Mouse (Mus musculus) limb, embryonic 14.5 days (tissue): ENCODE data around the gene Ppard. TPM values are rescaled to one million over a fixed set of nuclear protein-coding genes. Genes with fewer than 3 reads are reported as not detected.
A peak's percentile ranks its signal among the peaks of the same experiment; 100 is the strongest.

Experiments
- ATAC-seq: fragments of 200-750 bp; cut with Nextera tagmentation; 2 replicates; pipeline ENCODE4 v1.8.0; 2017; ENCODE audit warnings: low read depth, moderate number of reproducible peaks, moderate TSS enrichment; ENCODE audit not compliant: low FRiP score
- DNase-seq: peaks from one replicate; pipeline ENCODE4 v3.0.0-alpha.2; 2015; ENCODE audit warnings: low spot score
- H3K27ac ChIP-seq: fragments of 300-500 bp; sonication (generic); replicated peaks from 2 replicates; pipeline ENCODE4 v1.5.1; 2014; ENCODE audit warnings: low read depth, mild to moderate bottlenecking, low read length, moderate library complexity, mixed read lengths
- H3K27me3 ChIP-seq: fragments of 300-500 bp; sonication (generic); 2 replicates; pipeline ENCODE4 v1.6.1; 2014; ENCODE audit warnings: low read length, mixed read lengths; ENCODE audit not compliant: control insufficient read depth, insufficient read depth
- H3K36me3 ChIP-seq: fragments of 300-500 bp; sonication (generic); 2 replicates; pipeline ENCODE4 v1.6.1; 2014; ENCODE audit warnings: mild to moderate bottlenecking, low read length, moderate library complexity, mixed read lengths; ENCODE audit not compliant: control insufficient read depth, insufficient read depth
- H3K4me1 ChIP-seq: fragments of 300-500 bp; sonication (generic); 2 replicates; pipeline ENCODE4 v1.6.1; 2014; ENCODE audit warnings: antibody characterized with exemption, low read length, mixed read lengths; ENCODE audit not compliant: control insufficient read depth, insufficient read depth
- H3K4me2 ChIP-seq: fragments of 300-500 bp; sonication (generic); replicated peaks from 2 replicates; pipeline ENCODE4 v1.6.1; 2014; ENCODE audit warnings: low read depth, mild to moderate bottlenecking, low read length, moderate library complexity; ENCODE audit not compliant: severe bottlenecking
- H3K4me3 ChIP-seq: fragments of 300-500 bp; sonication (generic); replicated peaks from 2 replicates; pipeline ENCODE4 v1.5.1; 2014; ENCODE audit warnings: low read length
- H3K9ac ChIP-seq: fragments of 300-500 bp; sonication (generic); 2 replicates; pipeline ENCODE4 v1.6.1; 2014; ENCODE audit warnings: mild to moderate bottlenecking, low read depth, low read length, moderate library complexity; ENCODE audit not compliant: severe bottlenecking
- H3K9me3 ChIP-seq: fragments of 300-500 bp; sonication (generic); 2 replicates; pipeline ENCODE4 v1.6.1; 2016; ENCODE audit warnings: low read length; ENCODE audit not compliant: control insufficient read depth
- POLR2A ChIP-seq: fragments of 200-500 bp; IDR thresholded peaks from 2 replicates; pipeline ENCODE4 v1.8.0; 2012; ENCODE audit warnings: inconsistent platforms, mild to moderate bottlenecking, moderate library complexity, borderline replicate concordance; ENCODE audit not compliant: insufficient read depth, insufficient read length; ENCODE audit errors: extremely low read depth
- WGBS: fragments of 180-500 bp; shearing (Covaris S2); extraction: QIAGEN DNeasy Blood & Tissue Kit; methylation state at CpG from one replicate; pipeline ENCODE4 v1.1.7; 2014; 5-methylcytosine and 5-hydroxymethylcytosine counted together
- polyA plus RNA-seq, 2 experiments: library from polyadenylated mRNA; depleted of rRNA in 1 of 2; stranded (reverse) in 1 of 2; unstranded in 1 of 2; fragments of >200 nt; fragmentation: Nextera tagmentation in 1 of 2; extraction: Ambion mirVana in 1 of 2; gene quantifications; 2 replicates each; pipeline versions ENCODE4 v1.2.1 to v1.2.3; 2012 to 2014

The Ppard gene
- polyA plus RNA-seq, 2 experiments, result 3.7 to 29.2 TPM

DNA sequence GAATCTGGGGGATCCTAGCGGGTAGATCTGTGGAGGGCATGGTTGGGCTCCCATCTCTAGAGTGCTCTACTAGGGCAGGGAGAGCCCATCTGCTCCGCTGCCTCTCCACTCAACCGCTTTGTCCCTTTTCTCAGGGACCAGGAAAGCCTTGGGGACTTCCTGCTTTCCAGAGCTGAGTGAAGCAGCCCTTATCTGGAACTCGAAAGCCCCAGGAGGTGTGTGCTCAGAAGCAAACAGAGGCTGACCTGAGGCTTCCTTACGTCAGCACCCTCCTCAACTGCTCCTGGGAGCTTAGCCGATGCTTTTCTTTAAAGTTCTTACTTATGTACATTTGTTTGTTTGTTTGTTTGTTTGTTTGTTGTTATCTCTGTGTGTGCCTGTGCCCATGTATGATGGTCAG, 40.3 kb downstream of the Ppard start:
- Histone ChIP-seq H3K4me1 (peaks cover 5% of the 10 kb centered on the region), H3K9ac (no peak overlapping the region), H3K4me2 (no peak overlapping the region), H3K27me3 (no peaks in the 10 kb centered on the region), H3K36me3 (no peaks in the 10 kb centered on the region), H3K4me3 (no peak overlapping the region), H3K27ac (no peak overlapping the region), H3K9me3 (no peaks in the 10 kb centered on the region)
- WGBS, result 87% methylated on average over 6 of the region's 6 CpGs
- DNase-seq (no peak), ATAC-seq (no peak)
- no peak for TF ChIP-seq POLR2A

GRCm38 (mm10) chr17:28274739-28275138, 42.2 kb downstream of the Ppard start:
- Histone ChIP-seq H3K4me2 (no peak overlapping the region), H3K9me3 (no peaks in the 10 kb centered on the region), H3K27ac (no peak overlapping the region), H3K27me3 (no peaks in the 10 kb centered on the region), H3K36me3 (no peaks in the 10 kb centered on the region), H3K9ac (no peak overlapping the region), H3K4me3 (no peak overlapping the region), H3K4me1 (peaks cover 14% of the 10 kb centered on the region)
- WGBS, result 80% methylated on average over 3 of the region's 3 CpGs
- no peak for TF ChIP-seq POLR2A
- DNase-seq (no peak), ATAC-seq (no peak)

DNA sequence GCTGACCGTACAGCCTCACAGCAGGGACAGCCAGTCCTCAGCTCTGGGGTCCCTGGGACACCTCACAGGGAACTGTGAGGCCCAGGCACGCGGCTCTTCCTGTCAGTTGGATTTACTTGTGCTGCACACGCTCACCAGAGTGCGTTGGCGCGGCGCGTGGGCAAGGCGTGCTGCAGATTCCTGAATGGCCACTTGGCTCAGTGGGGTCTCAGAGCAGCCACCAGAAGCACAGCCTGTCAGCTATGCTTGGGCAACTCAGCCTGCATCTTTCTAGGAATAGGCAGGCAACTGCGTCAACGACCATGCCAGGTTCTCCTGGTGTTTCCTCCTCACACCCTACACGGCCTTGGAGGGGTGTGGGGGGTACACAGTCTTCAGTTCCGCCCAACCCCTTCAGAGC, 44.7 kb downstream of the Ppard start:
- H3K4me1 ChIP-seq, result peaks cover 23% of the 10 kb centered on the region
- DNase-seq, result no peak
- H3K9ac ChIP-seq, result no peak overlapping the region; the same call in 1 of the 2 replicates
- H3K27ac ChIP-seq, result no peak overlapping the region
- no peaks in the 10 kb centered on the region for H3K27me3 ChIP-seq
- no peaks in the 10 kb centered on the region for H3K36me3 ChIP-seq
- H3K9me3 ChIP-seq, result no peaks in the 10 kb centered on the region
- TF ChIP-seq POLR2A, result no peak
- ATAC-seq, result no peak
- no peak overlapping the region for H3K4me3 ChIP-seq
- H3K4me2 ChIP-seq, result no peak overlapping the region
- 73% methylated on average over 14 of the region's 14 CpGs for WGBS

DNA sequence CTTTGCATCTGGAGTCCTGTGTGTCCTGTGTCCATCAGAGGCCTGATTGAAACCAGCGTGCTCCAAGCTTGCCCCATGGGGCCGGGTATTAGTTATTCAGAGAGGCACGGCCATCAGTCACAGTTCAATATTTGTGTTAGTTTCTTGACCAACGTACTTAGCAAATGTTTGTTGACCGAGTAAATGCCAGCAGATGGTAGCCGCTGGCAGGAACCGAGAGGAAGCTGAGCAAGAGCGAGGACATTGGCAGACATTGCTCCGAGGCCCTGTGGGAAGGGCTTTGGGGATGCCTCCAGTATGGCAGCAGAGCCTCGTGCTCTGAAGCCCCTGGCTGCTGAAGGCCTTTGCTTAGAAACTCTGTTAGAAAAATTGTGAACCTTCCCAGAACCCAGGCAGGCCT, 45.2 kb downstream of the Ppard start:
- no peaks in the 10 kb centered on the region for H3K9me3 ChIP-seq
- peaks cover 26% of the 10 kb centered on the region for H3K4me1 ChIP-seq
- H3K27ac ChIP-seq, result 0 out of 2 replicates have a peak overlapping the region, but pooled peaks have one; percentile 8
- no peak overlapping the region for H3K4me2 ChIP-seq
- no peaks in the 10 kb centered on the region for H3K36me3 ChIP-seq
- no peak for DNase-seq
- no peak overlapping the region for H3K4me3 ChIP-seq
- no peak for ATAC-seq
- H3K27me3 ChIP-seq, result no peaks in the 10 kb centered on the region
- no peak overlapping the region for H3K9ac ChIP-seq
- TF ChIP-seq POLR2A, result no peak
- WGBS, result 73% methylated on average over 10 of the region's 10 CpGs

DNA sequence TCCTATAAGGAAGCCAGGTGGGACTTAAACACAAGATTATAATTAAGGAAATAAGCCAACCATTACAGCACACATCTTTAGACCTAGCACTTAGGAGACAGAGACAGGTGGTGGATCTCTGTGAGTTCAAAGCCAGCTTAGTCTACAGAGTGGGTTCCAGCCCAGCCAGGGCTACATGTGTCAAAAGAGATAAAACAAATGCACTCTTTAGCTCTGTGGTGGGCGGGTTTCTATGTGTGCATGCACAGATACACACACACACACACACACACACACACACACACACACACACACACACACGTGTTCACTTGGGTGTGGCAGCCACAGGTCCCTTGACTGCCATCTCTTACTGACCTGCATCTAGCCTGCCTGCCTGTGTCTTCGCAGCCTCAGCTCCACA, 45.7 kb downstream of the Ppard start:
- whole genome bisulfite sequencing, result 94% methylated on average over 2 of the region's 3 CpGs
- Histone ChIP-seq H3K4me3 (no peak overlapping the region), H3K9ac (no peak overlapping the region), H3K9me3 (no peaks in the 10 kb centered on the region), H3K36me3 (no peaks in the 10 kb centered on the region), H3K27ac (0 out of 2 replicates have a peak overlapping the region, but pooled peaks have one; percentile 8), H3K27me3 (no peaks in the 10 kb centered on the region), H3K4me2 (no peak overlapping the region), H3K4me1 (peaks cover 30% of the 10 kb centered on the region)
- ATAC-seq (no peak), DNase-seq (no peak)
- no peak for TF ChIP-seq POLR2A

- WGBS, result 45% methylated on average over 4 of the region's 4 CpGs
- peaks cover 30% of the 10 kb centered on the region for H3K4me1 ChIP-seq
- TF ChIP-seq POLR2A, result no peak
- DNase-seq (no peak), ATAC-seq (no peak)
- no peak overlapping the region for H3K4me3 ChIP-seq
- peak overlapping the region; percentile 70 for H3K27ac ChIP-seq
- H3K9ac ChIP-seq, result 0 out of 2 replicates have a peak overlapping the region, but pooled peaks have one; percentile 31
- no peaks in the 10 kb centered on the region for H3K9me3 ChIP-seq
- H3K27me3 ChIP-seq, result no peaks in the 10 kb centered on the region
- no peak overlapping the region; the same call in 1 of the 2 replicates for H3K4me2 ChIP-seq
- H3K36me3 ChIP-seq, result no peaks in the 10 kb centered on the region
Measured at GRCm38 (mm10) chr17:28279236-28279635, 46.7 kb downstream of the Ppard start.
